Mouse (Mus musculus) midbrain, embryonic 16.5 days (tissue): Measurements from ENCODE around the gene Rasal1. TPM values are rescaled to one million over a fixed set of nuclear protein-coding genes. Genes with fewer than 3 reads are reported as not detected.

ENCODE experiments used
- ATAC-seq: fragments of 200-750 bp; cut with Nextera tagmentation; 2 replicates; pipeline ENCODE4 v1.8.0; 2017; ENCODE audit warnings: moderate TSS enrichment
- H3K27ac ChIP-seq: fragments of 300-500 bp; sonication (generic); 2 replicates; pipeline ENCODE4 v1.5.1; 2014; ENCODE audit warnings: mild to moderate bottlenecking, low read length, mixed read lengths
- H3K27me3 ChIP-seq: fragments of 300-500 bp; sonication (generic); 2 replicates; pipeline ENCODE4 v1.6.1; 2014; ENCODE audit warnings: low read depth, low read length, mixed read lengths; ENCODE audit not compliant: control insufficient read depth, insufficient read depth
- H3K36me3 ChIP-seq: fragments of 300-500 bp; sonication (generic); 2 replicates; pipeline ENCODE4 v1.6.1; 2014; ENCODE audit warnings: mild to moderate bottlenecking, low read length, moderate library complexity, mixed read lengths; ENCODE audit not compliant: control insufficient read depth, insufficient read depth
- H3K4me1 ChIP-seq: fragments of 300-500 bp; sonication (generic); 2 replicates; pipeline ENCODE4 v1.6.1; 2014; ENCODE audit warnings: mild to moderate bottlenecking, low read length, mixed read lengths; ENCODE audit not compliant: control insufficient read depth, insufficient read depth
- H3K4me2 ChIP-seq: fragments of 300-500 bp; sonication (generic); 2 replicates; pipeline ENCODE4 v1.6.1; 2014; ENCODE audit warnings: mild to moderate bottlenecking, low read length, mixed read lengths
- H3K4me3 ChIP-seq: fragments of 300-500 bp; sonication (generic); 2 replicates; pipeline ENCODE4 v1.5.1; 2014; ENCODE audit warnings: low read depth, mild to moderate bottlenecking, low read length, moderate library complexity, mixed read lengths
- H3K9ac ChIP-seq: fragments of 300-500 bp; sonication (generic); 2 replicates; pipeline ENCODE4 v1.6.1; 2014; ENCODE audit warnings: low read depth, low read length, mixed read lengths
- H3K9me3 ChIP-seq: fragments of 300-500 bp; sonication (generic); replicated peaks from 2 replicates; pipeline ENCODE4 v1.6.1; 2014; ENCODE audit warnings: mild to moderate bottlenecking, low read length, mixed read lengths; ENCODE audit not compliant: control insufficient read depth, poor library complexity, severe bottlenecking
- WGBS: fragments of 180-500 bp; shearing (Covaris S2); extraction: QIAGEN DNeasy Blood & Tissue Kit; methylation state at CpG from one replicate; pipeline ENCODE4 v1.1.7; 2014; 5-methylcytosine and 5-hydroxymethylcytosine counted together
- polyA plus RNA-seq: library from polyadenylated mRNA; unstranded; fragments of >200 nt; fragmentation: Nextera tagmentation; extraction: Ambion mirVana; gene quantifications from 2 replicates; pipeline ENCODE4 v1.2.1, GENCODE M21; 2015

Gene Rasal1
- polyA plus RNA-seq, 1 experiment from 2014 or later: 4.9 TPM

- Histone ChIP-seq H3K4me1 (peaks cover 2% of the 10 kb centered on the region; the same call in 1 of the 2 replicates), H3K9me3 (no peaks in the 10 kb centered on the region), H3K9ac (no peak overlapping the region), H3K27ac (no peak overlapping the region), H3K4me3 (no peak overlapping the region), H3K4me2 (no peak overlapping the region), H3K27me3 (peaks cover 6% of the 10 kb centered on the region), H3K36me3 (peaks cover 41% of the 10 kb centered on the region)
- WGBS: 65% methylated on average over 4 of the region's 4 CpGs
- ATAC-seq: no peak
Observed at GRCm38 (mm10) chr5:120690417-120690816, 41.8 kb downstream of the Rasal1 start.

GRCm38 (mm10) chr5:120692034-120692433, 43.4 kb downstream of the Rasal1 start:
- H3K36me3 ChIP-seq: peaks cover 31% of the 10 kb centered on the region
- H3K27me3 ChIP-seq: peaks cover 11% of the 10 kb centered on the region
- H3K4me2 ChIP-seq: no peak overlapping the region
- no peak overlapping the region for H3K4me3 ChIP-seq
- H3K4me1 ChIP-seq: peaks cover 2% of the 10 kb centered on the region; the same call in 1 of the 2 replicates
- ATAC-seq: no peak
- no peaks in the 10 kb centered on the region for H3K9me3 ChIP-seq
- H3K27ac ChIP-seq: no peak overlapping the region
- H3K9ac ChIP-seq: no peak overlapping the region
- WGBS: 77% methylated on average over 19 of the region's 19 CpGs

GRCm38 (mm10) chr5:120693931-120694694, 45.5 kb downstream of the Rasal1 start:
- no peaks in the 10 kb centered on the region for H3K9me3 ChIP-seq
- 15% methylated on average over 38 of the region's 38 CpGs for WGBS
- peaks cover 11% of the 10 kb centered on the region for H3K27me3 ChIP-seq
- no peak overlapping the region for H3K27ac ChIP-seq
- peaks cover 22% of the 10 kb centered on the region for H3K36me3 ChIP-seq
- ATAC-seq: no peak
- H3K4me1 ChIP-seq: peaks cover 11% of the 10 kb centered on the region; the same call in 1 of the 2 replicates
- H3K4me3 ChIP-seq: no peak overlapping the region
- H3K4me2 ChIP-seq: no peak overlapping the region
- H3K9ac ChIP-seq: no peak overlapping the region

DNA sequence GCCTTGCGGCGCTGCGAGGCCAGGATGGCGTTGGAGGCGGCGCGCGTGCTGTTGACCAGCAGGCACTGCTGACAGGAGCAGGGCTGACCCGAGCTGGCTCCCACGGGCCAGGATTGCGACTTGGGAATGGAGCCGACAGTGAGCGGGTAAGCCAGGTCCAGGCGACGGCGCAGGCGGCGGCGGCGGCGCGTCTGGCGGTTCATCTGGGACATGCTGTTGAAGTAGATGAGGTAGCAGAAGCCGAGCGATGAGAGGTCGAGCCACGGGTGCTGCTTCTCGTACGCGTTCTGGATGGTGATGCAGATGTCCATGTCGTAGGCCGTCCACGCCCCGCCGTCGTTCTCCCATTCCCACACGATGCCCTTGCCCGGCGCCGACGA, 46.1 kb downstream of the Rasal1 start:
- WGBS: 6% methylated on average over 35 of the region's 41 CpGs
- ATAC-seq: no peak

DNA sequence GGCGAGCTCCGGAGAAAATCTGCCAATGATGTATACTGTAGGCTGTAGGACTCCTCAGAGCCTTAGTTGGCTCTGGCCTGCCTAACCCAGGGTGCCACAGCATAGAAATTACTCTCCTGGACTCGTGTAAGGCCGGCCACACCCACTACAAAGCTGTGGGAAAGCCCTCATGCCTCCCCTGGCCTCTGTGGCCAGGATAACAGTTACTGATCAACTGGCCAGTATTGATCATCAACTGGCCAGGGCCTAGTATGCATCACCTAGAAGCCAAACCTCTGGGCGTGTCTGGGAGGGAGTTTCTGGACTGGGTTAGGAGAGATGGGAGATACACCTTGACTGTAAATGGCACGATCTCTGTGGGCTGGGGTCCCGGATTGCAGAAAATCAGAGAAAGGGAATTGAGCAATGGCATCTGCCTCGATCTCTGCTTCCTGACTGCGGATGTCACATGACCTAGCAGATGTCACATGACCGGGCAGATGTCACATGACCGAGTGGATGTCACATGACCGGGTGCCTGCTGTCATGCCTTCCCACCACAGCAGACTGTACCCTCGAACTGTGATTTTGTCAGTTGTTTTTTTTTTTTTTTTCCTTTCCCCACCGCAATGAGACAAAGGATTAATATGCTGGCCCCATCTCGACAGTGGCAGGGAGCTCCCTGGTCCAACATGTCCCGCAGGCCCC, 47.6 kb downstream of the Rasal1 start:
- WGBS: 74% methylated on average over 16 of the region's 16 CpGs

More for the DNA sequence above, 46.1 kb downstream of the Rasal1 start:
- no peak overlapping the region for H3K27ac ChIP-seq
- no peak overlapping the region for H3K4me3 ChIP-seq
- peaks cover 22% of the 10 kb centered on the region for H3K36me3 ChIP-seq
- H3K9me3 ChIP-seq: no peaks in the 10 kb centered on the region
- no peak overlapping the region for H3K9ac ChIP-seq
- no peak overlapping the region for H3K4me2 ChIP-seq
- peaks cover 17% of the 10 kb centered on the region for H3K4me1 ChIP-seq
- peaks cover 11% of the 10 kb centered on the region for H3K27me3 ChIP-seq

DNA sequence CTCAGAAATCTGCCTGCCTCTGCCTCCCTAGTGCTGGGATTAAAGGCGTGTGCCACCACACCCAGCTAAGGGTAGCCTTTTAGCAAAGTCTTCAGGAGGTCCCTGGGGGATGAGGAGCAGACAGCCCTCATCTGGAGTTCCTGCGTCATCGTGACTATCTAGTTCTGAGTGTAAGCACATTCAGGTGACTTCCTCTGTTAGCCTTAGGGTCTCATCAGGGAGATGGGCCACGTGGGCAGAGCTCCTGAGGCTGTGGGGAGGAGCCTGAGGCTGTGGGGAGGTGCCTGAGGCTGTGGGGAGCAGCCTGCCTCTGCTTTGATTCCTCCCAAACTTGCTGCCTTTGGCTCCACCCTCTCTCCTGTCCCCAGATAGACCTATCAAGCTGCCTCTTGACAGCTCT, 48.3 kb downstream of the Rasal1 start:
- Histone ChIP-seq H3K9ac (no peak overlapping the region), H3K36me3 (peaks cover 17% of the 10 kb centered on the region; the same call in 1 of the 2 replicates), H3K4me2 (no peak overlapping the region), H3K4me1 (peaks cover 20% of the 10 kb centered on the region), H3K9me3 (no peaks in the 10 kb centered on the region), H3K27ac (no peak overlapping the region), H3K4me3 (no peak overlapping the region), H3K27me3 (peaks cover 11% of the 10 kb centered on the region)
- no peak for ATAC-seq
- 64% methylated on average over 4 of the region's 4 CpGs for WGBS

More for the DNA sequence above, 47.6 kb downstream of the Rasal1 start:
- Histone ChIP-seq H3K27me3 (peaks cover 11% of the 10 kb centered on the region), H3K9ac (no peak overlapping the region), H3K27ac (no peak overlapping the region), H3K36me3 (peaks cover 17% of the 10 kb centered on the region; the same call in 1 of the 2 replicates), H3K4me2 (no peak overlapping the region), H3K9me3 (no peaks in the 10 kb centered on the region), H3K4me3 (no peak overlapping the region), H3K4me1 (peaks cover 19% of the 10 kb centered on the region)
- ATAC-seq: no peak

DNA sequence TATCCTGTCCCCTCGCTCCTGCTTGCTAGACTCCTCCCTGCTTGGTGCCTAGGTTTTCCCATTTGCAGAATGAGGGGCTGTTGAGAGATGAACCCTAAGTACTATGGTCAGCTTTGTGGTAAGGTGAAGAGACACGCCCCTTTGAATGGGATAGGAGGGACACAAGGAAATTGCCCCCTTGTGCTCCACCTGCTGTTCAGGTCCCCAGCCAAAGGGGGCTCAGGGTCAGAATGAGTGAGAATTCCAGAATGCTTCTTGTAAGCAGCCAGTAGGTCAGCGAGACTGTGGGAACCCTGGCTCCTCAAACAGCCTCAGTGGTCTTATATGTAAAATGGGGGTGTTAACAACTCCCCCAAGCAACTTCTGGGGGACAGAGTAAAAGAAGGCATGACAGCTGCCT, 49.6 kb downstream of the Rasal1 start:
- no peaks in the 10 kb centered on the region for H3K9me3 ChIP-seq
- no peak overlapping the region for H3K4me3 ChIP-seq
- H3K4me1 ChIP-seq: peaks cover 20% of the 10 kb centered on the region
- no peak overlapping the region; the same call in 1 of the 2 replicates for H3K9ac ChIP-seq
- 70% methylated on average over 3 of the region's 3 CpGs for WGBS
- no peak overlapping the region for H3K4me2 ChIP-seq
- H3K36me3 ChIP-seq: peaks cover 12% of the 10 kb centered on the region; the same call in 1 of the 2 replicates
- no peak overlapping the region for H3K27ac ChIP-seq
- no peak for ATAC-seq
- H3K27me3 ChIP-seq: peaks cover 11% of the 10 kb centered on the region

DNA sequence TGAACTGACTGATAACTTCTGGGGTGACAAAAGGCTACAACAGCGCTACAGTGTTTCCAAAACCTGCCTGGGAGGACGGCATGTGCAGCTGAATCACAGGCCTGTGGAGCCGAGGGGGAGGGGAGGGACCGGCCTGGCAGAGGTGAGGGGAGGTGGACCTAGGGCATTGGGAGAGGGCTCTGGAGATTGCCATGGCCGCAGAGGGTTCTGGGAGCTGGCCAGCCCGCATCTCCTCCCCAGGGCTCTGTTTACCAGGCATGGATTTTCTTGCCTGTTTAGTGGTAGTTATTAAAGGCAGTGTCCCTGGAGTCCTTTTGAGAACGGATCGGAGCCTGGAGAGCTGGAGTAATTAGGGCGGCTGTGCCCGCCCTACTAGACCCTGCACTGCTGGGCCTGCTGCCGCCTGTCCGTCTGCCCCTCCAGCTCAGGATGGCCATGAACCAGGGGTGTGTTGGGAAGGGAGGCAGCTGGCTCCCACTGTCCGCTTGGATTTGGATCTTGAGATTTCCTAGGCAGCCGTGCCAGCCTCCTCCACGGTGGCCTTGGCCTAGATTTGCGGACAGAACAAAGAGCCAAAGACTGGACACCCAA, 50.3 kb downstream of the Rasal1 start:
- no peak overlapping the region for H3K4me2 ChIP-seq
- ATAC-seq: 0 out of 2 replicates have a peak, but pooled peaks have one; percentile 12
- H3K9me3 ChIP-seq: no peaks in the 10 kb centered on the region
- peaks cover 11% of the 10 kb centered on the region for H3K27me3 ChIP-seq
- H3K36me3 ChIP-seq: peaks cover 7% of the 10 kb centered on the region; the same call in 1 of the 2 replicates
- peaks cover 20% of the 10 kb centered on the region for H3K4me1 ChIP-seq
- H3K4me3 ChIP-seq: no peak overlapping the region
- 21% methylated on average over 16 of the region's 16 CpGs for WGBS
- H3K27ac ChIP-seq: peak overlapping the region; percentile 59
- no peak overlapping the region; the same call in 1 of the 2 replicates for H3K9ac ChIP-seq
